Mouse (Mus musculus) lung, adult 2 months (tissue): Measurements from ENCODE around the gene Zfp978.
"Not testable (repeated sequence)": the region's sequence is repeated elsewhere in the genome, so short reads cannot be mapped to it uniquely, and the experiment has no call there.

Experiments
- CTCF ChIP-seq: fragments of 200-500 bp; IDR thresholded peaks from 2 replicates; pipeline ENCODE4 v1.5.1; 2011; ENCODE audit warnings: mild to moderate bottlenecking, low read length, control low read depth; ENCODE audit not compliant: insufficient read depth
- POLR2A ChIP-seq: fragments of 200-500 bp; IDR thresholded peaks from 2 replicates; pipeline ENCODE4 v1.6.1; 2011; ENCODE audit warnings: low read depth, mild to moderate bottlenecking, control low read depth, low read length, borderline replicate concordance; ENCODE audit errors: extremely low read depth

GRCm38 (mm10) chr4:147431696-147432442 lies 70.8 kb downstream of the Zfp978 start:
- TF ChIP-seq POLR2A, CTCF: not testable (repeated sequence)
